Mouse (Mus musculus): ENCODE data around the gene Cntrl. TPM values are rescaled to one million over a fixed set of nuclear protein-coding genes. Genes with fewer than 3 reads are reported as not detected.

The Cntrl gene
- polyA plus RNA-seq, 1 experiment from 2014 or later = 21.3 TPM

GRCm38 (mm10) chr2:35087418-35087817 lies 21.9 kb upstream of the Cntrl start:
- no peak overlapping the region for H3K4me3 ChIP-seq
- H3K27me3 ChIP-seq = no peaks in the 10 kb centered on the region
- H3K36me3 ChIP-seq = no peaks in the 10 kb centered on the region
- no peak overlapping the region for H3K4me2 ChIP-seq (replicated peaks)
- WGBS = 80% methylated on average over 4 of the region's 4 CpGs
- H3K4me1 ChIP-seq = no peaks in the 10 kb centered on the region
- no peak overlapping the region for H3K27ac ChIP-seq
- no peak for ATAC-seq (ENCODE audit: low FRiP score)
- H3K9me3 ChIP-seq (replicated peaks) = no peaks in the 10 kb centered on the region
- H3K9ac ChIP-seq = no peak overlapping the region

DNA sequence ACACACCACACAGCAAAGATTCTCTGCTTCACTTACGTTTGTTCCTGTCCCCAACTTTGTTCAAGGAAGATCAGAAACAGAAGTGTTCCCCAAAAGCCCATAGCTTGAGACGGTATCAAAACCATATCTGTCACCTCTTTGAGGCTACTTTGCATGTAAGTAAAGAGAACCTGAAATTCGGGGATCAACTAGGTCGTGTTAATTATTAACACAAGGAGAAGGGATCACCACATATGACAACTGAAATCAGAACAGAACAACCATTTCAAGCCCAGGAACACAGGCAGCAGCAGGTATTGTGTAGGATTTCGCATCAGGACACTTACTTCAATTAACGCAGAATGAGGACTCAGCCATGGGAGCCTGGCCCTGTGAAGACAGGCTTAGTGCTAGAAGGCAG lies 8.8 kb upstream of the Cntrl start:
- ATAC-seq (ENCODE audit: low FRiP score) = no peak
- no peaks in the 10 kb centered on the region for H3K4me1 ChIP-seq
- no peak overlapping the region for H3K4me3 ChIP-seq
- H3K9ac ChIP-seq = no peak overlapping the region
- no peaks in the 10 kb centered on the region for H3K9me3 ChIP-seq (replicated peaks)
- no peak overlapping the region for H3K27ac ChIP-seq
- H3K36me3 ChIP-seq = no peaks in the 10 kb centered on the region
- no peaks in the 10 kb centered on the region for H3K27me3 ChIP-seq
- H3K4me2 ChIP-seq (replicated peaks) = no peak overlapping the region
- 84% methylated on average over 6 of the region's 6 CpGs for WGBS

DNA sequence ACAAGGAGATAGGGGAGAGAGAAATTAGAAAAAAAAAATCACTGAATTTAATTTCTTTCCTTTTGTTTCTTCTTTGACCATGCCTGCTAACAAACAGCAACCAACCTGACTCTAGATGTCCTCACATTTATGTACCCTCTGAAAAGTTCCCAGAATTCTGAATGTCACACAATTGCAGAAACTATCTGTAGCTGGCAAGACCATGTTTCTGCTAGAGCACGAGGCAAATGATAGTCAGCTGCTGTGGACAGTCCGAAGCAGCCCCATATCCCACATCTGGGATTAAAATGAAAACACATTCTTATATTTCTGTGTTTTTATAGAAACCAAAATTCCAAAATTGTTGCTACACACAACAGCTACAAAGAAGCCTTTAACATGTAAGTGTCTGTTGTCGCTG lies 7.8 kb upstream of the Cntrl start, which contains the start of gene AI182371:
AI182371 (minus strand) TSS at position 101 of the 400 bp plus-strand sequence.
- H3K36me3 ChIP-seq = no peaks in the 10 kb centered on the region
- H3K4me2 ChIP-seq (replicated peaks) = no peak within 1 kb of the TSS
- ATAC-seq (ENCODE audit: low FRiP score) = no peak
- H3K4me3 ChIP-seq = no peak within 1 kb of the TSS
- H3K27me3 ChIP-seq = no peaks in the 10 kb centered on the region
- no peaks in the 10 kb centered on the region for H3K9me3 ChIP-seq (replicated peaks)
- H3K9ac ChIP-seq = no peak within 1 kb of the TSS
- H3K27ac ChIP-seq = no peak within 1 kb of the TSS
- no peaks in the 10 kb centered on the region for H3K4me1 ChIP-seq
- WGBS = 92% methylated on average over 3 of the region's 3 CpGs

GRCm38 (mm10) chr2:35102777-35103176 lies 6.5 kb upstream of the Cntrl start:
- Histone ChIP-seq H3K4me3 (no peak overlapping the region), H3K27ac (no peak overlapping the region), H3K4me2 (replicated peaks) (no peak overlapping the region), H3K9me3 (replicated peaks) (no peaks in the 10 kb centered on the region), H3K4me1 (no peaks in the 10 kb centered on the region), H3K36me3 (no peaks in the 10 kb centered on the region), H3K27me3 (no peaks in the 10 kb centered on the region), H3K9ac (no peak overlapping the region)
- ATAC-seq (ENCODE audit: low FRiP score) = no peak

DNA sequence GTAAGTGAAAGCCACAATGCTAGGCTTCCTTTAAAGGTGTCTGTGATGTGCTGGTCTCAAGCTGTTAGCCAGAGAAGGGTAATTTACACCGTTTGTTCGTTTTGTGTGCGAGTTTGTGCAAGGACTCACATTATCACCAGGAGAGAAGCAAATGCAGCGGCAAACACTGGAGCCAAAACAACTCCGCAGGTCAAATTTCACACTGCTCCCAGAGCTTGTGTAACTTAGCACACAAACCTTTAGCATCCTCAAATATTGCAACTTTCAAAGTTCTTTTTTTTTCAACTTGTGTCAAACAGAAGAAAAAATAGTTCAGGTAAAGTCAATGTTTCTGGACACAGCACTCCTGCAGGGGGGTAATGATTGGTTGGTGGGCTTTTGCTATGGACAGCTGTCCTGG lies 5.7 kb upstream of the Cntrl start:
- no peak for ATAC-seq (ENCODE audit: low FRiP score)
- WGBS = 73% methylated on average over 5 of the region's 5 CpGs
- Histone ChIP-seq H3K27ac (no peak overlapping the region), H3K4me2 (replicated peaks) (no peak overlapping the region), H3K4me1 (no peaks in the 10 kb centered on the region), H3K9me3 (replicated peaks) (no peaks in the 10 kb centered on the region), H3K4me3 (no peak overlapping the region), H3K9ac (no peak overlapping the region), H3K36me3 (no peaks in the 10 kb centered on the region), H3K27me3 (no peaks in the 10 kb centered on the region)

DNA sequence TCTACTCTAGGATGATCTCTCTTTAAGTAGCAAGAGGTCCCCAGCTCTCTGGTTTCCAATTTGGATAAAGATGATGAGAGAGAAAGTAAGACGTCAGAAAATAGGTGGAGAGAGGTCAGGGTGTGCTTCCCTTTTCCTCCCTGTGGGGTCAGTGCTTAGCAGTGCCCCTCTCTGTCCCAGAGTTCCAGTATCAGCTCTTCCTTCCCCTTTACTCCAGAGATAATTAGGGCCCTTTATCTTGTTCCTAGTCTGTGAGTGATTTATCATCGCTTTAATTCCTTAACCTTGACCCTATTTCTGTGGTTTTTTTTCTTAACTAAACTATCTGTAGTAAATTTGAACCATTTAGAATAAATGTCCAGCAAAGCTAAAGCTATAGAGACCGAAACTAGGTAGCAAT lies 4.4 kb upstream of the Cntrl start:
- 69% methylated on average over 3 of the region's 3 CpGs for WGBS
- Histone ChIP-seq H3K4me3 (no peak overlapping the region), H3K9ac (no peak overlapping the region), H3K9me3 (replicated peaks) (no peaks in the 10 kb centered on the region), H3K36me3 (no peaks in the 10 kb centered on the region), H3K4me1 (peaks cover 2% of the 10 kb centered on the region; the same call in 1 of the 2 replicates), H3K4me2 (replicated peaks) (no peak overlapping the region), H3K27ac (no peak overlapping the region), H3K27me3 (no peaks in the 10 kb centered on the region)
- no peak for ATAC-seq (ENCODE audit: low FRiP score)

GRCm38 (mm10) chr2:35107984-35108635 lies 1.2 kb upstream of the Cntrl start:
- Histone ChIP-seq H3K4me1 (peaks cover 4% of the 10 kb centered on the region; the same call in 1 of the 2 replicates), H3K4me3 (no peak overlapping the region), H3K27ac (no peak overlapping the region), H3K36me3 (no peaks in the 10 kb centered on the region), H3K4me2 (replicated peaks) (no peak overlapping the region), H3K9me3 (replicated peaks) (no peaks in the 10 kb centered on the region), H3K27me3 (no peaks in the 10 kb centered on the region), H3K9ac (no peak overlapping the region)
- no peak for ATAC-seq (ENCODE audit: low FRiP score)
- 54% methylated on average over 5 of the region's 5 CpGs for WGBS

DNA sequence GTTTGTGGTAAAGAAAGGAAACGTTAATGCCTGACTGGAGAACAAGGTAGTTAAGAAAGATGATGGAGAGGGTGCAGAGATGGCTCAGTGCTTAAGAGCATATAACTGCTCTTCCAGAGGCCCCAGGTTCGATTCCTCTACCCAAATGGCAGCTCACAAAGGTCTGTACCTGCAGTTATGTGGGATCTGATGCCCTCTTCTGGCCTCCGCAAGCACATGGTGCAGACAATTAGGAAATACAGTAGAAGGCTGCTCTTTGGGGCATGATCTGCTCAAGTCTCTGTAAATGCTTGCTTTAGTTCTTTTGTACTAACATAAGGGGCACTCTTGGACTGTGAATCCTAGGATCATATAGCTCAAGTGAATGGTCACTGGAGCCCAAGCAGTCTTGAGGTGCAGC lies 580 bp upstream of the Cntrl start:
- WGBS = 34% methylated on average over 3 of the region's 3 CpGs
- peak overlapping the region; percentile 59 for H3K4me2 ChIP-seq (replicated peaks)
- ATAC-seq (ENCODE audit: low FRiP score) = no peak; the same call in 1 of the 2 replicates
- peak overlapping the region; percentile 67 for H3K4me3 ChIP-seq
- H3K27ac ChIP-seq = peak overlapping the region; percentile 87
- no peaks in the 10 kb centered on the region for H3K27me3 ChIP-seq
- peaks cover 4% of the 10 kb centered on the region; the same call in 1 of the 2 replicates for H3K4me1 ChIP-seq
- no peaks in the 10 kb centered on the region; the same call in 1 of the 2 replicates for H3K36me3 ChIP-seq
- peak overlapping the region; percentile 78 for H3K9ac ChIP-seq
- H3K9me3 ChIP-seq (replicated peaks) = no peaks in the 10 kb centered on the region

DNA sequence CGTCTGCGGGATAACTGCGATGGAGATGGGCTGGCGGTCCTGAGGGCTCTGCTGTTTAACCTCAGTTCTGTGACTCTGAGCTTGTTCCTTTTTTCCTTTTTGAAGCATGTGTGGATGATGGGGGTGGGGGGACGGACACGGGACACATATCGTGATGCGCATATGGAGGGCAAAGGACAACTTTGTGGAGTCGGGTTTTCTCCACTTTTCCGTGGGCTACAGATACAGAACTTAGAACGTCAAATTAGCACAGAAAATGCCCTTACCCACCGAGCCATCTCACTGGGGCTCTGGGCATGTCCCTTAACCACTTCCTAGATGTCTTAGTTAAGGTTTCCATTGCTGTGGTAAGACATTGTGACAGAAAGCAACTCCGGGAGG lies 622 bp downstream of the Cntrl start:
- Histone ChIP-seq H3K4me2 (replicated peaks) (peak overlapping the region; percentile 59), H3K9ac (peak overlapping the region; percentile 78), H3K36me3 (no peaks in the 10 kb centered on the region; the same call in 1 of the 2 replicates), H3K4me1 (peaks cover 4% of the 10 kb centered on the region; the same call in 1 of the 2 replicates), H3K27me3 (no peaks in the 10 kb centered on the region), H3K9me3 (replicated peaks) (no peaks in the 10 kb centered on the region), H3K27ac (peak overlapping the region; percentile 87; the same call in 1 of the 2 replicates), H3K4me3 (peak overlapping the region; percentile 67)
- WGBS = 2% methylated on average over 13 of the region's 13 CpGs
- ATAC-seq (ENCODE audit: low FRiP score) = no peak

- H3K9ac ChIP-seq = no peak overlapping the region
- no peaks in the 10 kb centered on the region for H3K27me3 ChIP-seq
Observed at GRCm38 (mm10) chr2:35110521-35110920, 1.2 kb downstream of the Cntrl start.

DNA sequence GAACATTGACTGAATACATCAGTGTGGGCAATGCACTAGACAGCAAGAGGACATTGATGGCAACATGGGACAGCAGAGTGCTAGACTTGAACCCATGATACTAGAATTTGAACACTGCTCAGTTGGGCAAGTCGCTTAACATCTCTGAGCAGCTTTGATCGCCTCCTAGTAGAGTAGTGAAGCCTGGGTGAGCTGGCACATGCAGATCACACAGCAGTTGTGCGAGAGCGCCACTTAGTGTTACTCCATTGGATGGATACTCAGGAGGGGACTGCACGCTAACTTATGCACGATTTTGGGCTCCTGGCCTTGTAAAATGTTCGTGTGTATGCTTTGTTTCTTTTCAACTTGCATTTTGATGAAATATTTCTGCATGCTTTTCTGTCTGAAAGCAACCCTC lies 15.4 kb downstream of the Cntrl start:
- WGBS = 69% methylated on average over 7 of the region's 7 CpGs
- Histone ChIP-seq H3K4me1 (no peaks in the 10 kb centered on the region), H3K4me2 (replicated peaks) (no peak overlapping the region), H3K4me3 (no peak overlapping the region), H3K9me3 (replicated peaks) (no peaks in the 10 kb centered on the region), H3K36me3 (peaks cover 29% of the 10 kb centered on the region), H3K9ac (no peak overlapping the region), H3K27ac (no peak overlapping the region), H3K27me3 (no peaks in the 10 kb centered on the region)
- no peak for ATAC-seq (ENCODE audit: low FRiP score)

More at GRCm38 (mm10) chr2:35110521-35110920, 1.2 kb downstream of the Cntrl start:
- H3K36me3 ChIP-seq = peaks cover 4% of the 10 kb centered on the region; the same call in 1 of the 2 replicates
- H3K4me2 ChIP-seq (replicated peaks) = no peak overlapping the region; the same call in 1 of the 2 replicates
- no peak for ATAC-seq (ENCODE audit: low FRiP score)
- 81% methylated on average over 2 of the region's 2 CpGs for WGBS
- no peak overlapping the region for H3K4me3 ChIP-seq
- H3K9me3 ChIP-seq (replicated peaks) = no peaks in the 10 kb centered on the region
- peaks cover 4% of the 10 kb centered on the region; the same call in 1 of the 2 replicates for H3K4me1 ChIP-seq
- H3K27ac ChIP-seq = no peak overlapping the region

- peaks cover 9% of the 10 kb centered on the region for H3K4me1 ChIP-seq
- peaks cover 20% of the 10 kb centered on the region; the same call in 1 of the 2 replicates for H3K36me3 ChIP-seq
- H3K4me3 ChIP-seq = peak overlapping the region; percentile 38; the same call in 1 of the 2 replicates
- H3K9me3 ChIP-seq (replicated peaks) = no peaks in the 10 kb centered on the region
- 0 out of 2 replicates have a peak, but pooled peaks have one; percentile 38 for ATAC-seq (ENCODE audit: low FRiP score)
- no peak overlapping the region for H3K9ac ChIP-seq
- H3K27ac ChIP-seq = peak overlapping the region; percentile 57
- no peaks in the 10 kb centered on the region for H3K27me3 ChIP-seq
- H3K4me2 ChIP-seq (replicated peaks) = peak overlapping the region; percentile 56
Observed at GRCm38 (mm10) chr2:35131491-35131890, 22.2 kb downstream of the Cntrl start.
